Mouse (Mus musculus) left cerebral cortex, postnatal 10 days (tissue): ENCODE measurements around the gene Rpe65. TPM values are rescaled to one million over a fixed set of nuclear protein-coding genes. Genes with fewer than 3 reads are reported as not detected.

ENCODE experiments used
- DNase-seq, 2 experiments: peaks; one replicate each; pipeline ENCODE4 v3.0.0; 2021 to 2022; ENCODE audit warnings: low spot score in 2 of 2, mixed read lengths in 1 of 2; ENCODE audit errors: extremely low spot score in 1 of 2
- intact Hi-C: fragments of 180-260 bp; cut with DNase I; formaldehyde crosslinking; loops from one replicate; pipeline ENCODE4 v1.15.1; 2025
- total RNA-seq, 2 experiments: library from RNA; stranded (reverse); gene quantifications; 2 replicates each; pipeline ENCODE4 v1.2.3; 2021

The Rpe65 gene
- total RNA-seq = not detected

GRCm38 (mm10) chr3:159598875-159599274 is at the start of gene Rpe65:
Gene Rpe65, plus strand, starts transcription at chr3:159599175.
- intact Hi-C loops = no loop called here
- no peak for DNase-seq

- DNase-seq = no peak
- intact Hi-C loops = no loop called here
Observed at GRCm38 (mm10) chr3:159550224-159550623, 48.8 kb upstream of the Rpe65 start.

GRCm38 (mm10) chr3:159614977-159615376 is 16.0 kb downstream of the Rpe65 start:
- no peak for DNase-seq
- intact Hi-C loops = no loop called here

- no peak for DNase-seq
- intact Hi-C loops = no loop called here
Observed at GRCm38 (mm10) chr3:159621026-159621425, 22.1 kb downstream of the Rpe65 start.

- no peak for DNase-seq
- intact Hi-C loops = no loop called here
Observed at GRCm38 (mm10) chr3:159624010-159624409, 25.0 kb downstream of the Rpe65 start.

- intact Hi-C loops = no loop called here
- no peak for DNase-seq
Observed at GRCm38 (mm10) chr3:159660741-159661140, 61.8 kb downstream of the Rpe65 start.

- no peak for DNase-seq
- intact Hi-C loops = no loop called here
Observed at GRCm38 (mm10) chr3:159663333-159663732, 64.4 kb downstream of the Rpe65 start.

Other genes starting within 250 kb of the Rpe65 start
- 1 to 10 TPM in 1 of 2 experiments, under 1 TPM in 1; 0.60 to 1.3 TPM for gene Depdc1a, start 103.7 kb upstream of the Rpe65 start, total RNA-seq
- gene Wls, start 240.5 kb downstream of the Rpe65 start, total RNA-seq = 10 to 100 TPM; 29.2 to 31.6 TPM